Mouse (Mus musculus) lung, embryonic 14.5 days (tissue): Measurements from ENCODE around the gene Sh3bp5. TPM values are rescaled to one million over a fixed set of nuclear protein-coding genes. Genes with fewer than 3 reads are reported as not detected.
A peak's percentile ranks its signal among the peaks of the same experiment; 100 is the strongest.
"Not testable (repeated sequence)": the region's sequence is repeated elsewhere in the genome, so short reads cannot be mapped to it uniquely, and the experiment has no call there.

Source experiments
- ATAC-seq: fragments of 200-750 bp; cut with Nextera tagmentation; 2 replicates; pipeline ENCODE4 v1.8.0; 2017; ENCODE audit warnings: mild to moderate bottlenecking, moderate TSS enrichment, moderate library complexity; ENCODE audit not compliant: insufficient read depth
- DNase-seq: peaks from one replicate; pipeline ENCODE4 v3.0.0-alpha.2; 2015
- H3K27ac ChIP-seq: fragments of 300-500 bp; sonication (generic); 2 replicates; pipeline ENCODE4 v1.5.1; 2014; ENCODE audit warnings: low read depth, mild to moderate bottlenecking, moderate library complexity
- H3K27me3 ChIP-seq: fragments of 300-500 bp; sonication (generic); 2 replicates; pipeline ENCODE4 v1.6.1; 2014; ENCODE audit warnings: low read length, control low read depth; ENCODE audit not compliant: insufficient read depth
- H3K36me3 ChIP-seq: fragments of 300-500 bp; sonication (generic); 2 replicates; pipeline ENCODE4 v1.6.1; 2014; ENCODE audit warnings: control low read depth; ENCODE audit not compliant: insufficient read depth
- H3K4me1 ChIP-seq: fragments of 300-500 bp; sonication (generic); 2 replicates; pipeline ENCODE4 v1.6.1; 2014; ENCODE audit warnings: antibody characterized with exemption, control low read depth; ENCODE audit not compliant: insufficient read depth
- H3K4me2 ChIP-seq: fragments of 300-500 bp; sonication (generic); 2 replicates; pipeline ENCODE4 v1.6.1; 2014; ENCODE audit warnings: mild to moderate bottlenecking
- H3K4me3 ChIP-seq: fragments of 300-500 bp; sonication (generic); 2 replicates; pipeline ENCODE4 v1.5.1; 2014; ENCODE audit warnings: low read depth, low read length
- H3K9ac ChIP-seq: fragments of 300-500 bp; sonication (generic); 2 replicates; pipeline ENCODE4 v1.6.1; 2014
- H3K9me3 ChIP-seq: fragments of 300-500 bp; sonication (generic); 2 replicates; pipeline ENCODE4 v1.6.1; 2016; ENCODE audit warnings: low read depth, low read length, control low read depth
- CTCF ChIP-seq: IDR thresholded peaks from 2 replicates; pipeline ENCODE4 v1.5.1; 2016; ENCODE audit warnings: antibody characterized with exemption, low read depth
- WGBS: fragments of 180-500 bp; shearing (Covaris S2); extraction: QIAGEN DNeasy Blood & Tissue Kit; methylation state at CpG from one replicate; pipeline ENCODE4 v1.1.7; 2014; 5-methylcytosine and 5-hydroxymethylcytosine counted together
- polyA plus RNA-seq: library from polyadenylated mRNA; unstranded; fragments of >200 nt; fragmentation: Nextera tagmentation; extraction: Ambion mirVana; gene quantifications from 2 replicates; pipeline ENCODE4 v1.2.1, GENCODE M21; 2014

Gene Sh3bp5
- polyA plus RNA-seq, 1 experiment from 2014 or later = 14.8 TPM

DNA sequence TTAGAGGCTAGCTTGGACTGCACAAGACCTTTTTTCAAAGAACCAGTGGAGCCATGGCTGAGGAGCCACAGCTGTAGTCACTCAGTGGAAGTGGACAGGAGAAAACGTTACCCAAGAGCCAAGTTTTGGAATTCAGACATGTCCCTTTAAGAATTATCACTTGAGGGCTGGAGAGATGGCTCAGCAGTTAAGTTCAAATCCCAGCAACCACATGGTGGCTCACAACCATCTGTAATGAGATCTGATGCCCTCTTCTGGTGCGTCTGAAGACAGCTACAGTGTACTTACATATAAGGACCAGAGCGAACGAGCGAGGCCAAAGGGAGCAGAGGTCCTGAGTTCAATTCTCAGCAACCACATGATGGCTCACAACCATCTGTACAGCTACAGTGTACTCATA, 26.3 kb upstream of the Sh3bp5 start:
- WGBS = 68% methylated on average over 5 of the region's 5 CpGs
- ATAC-seq = not testable (repeated sequence)

DNA sequence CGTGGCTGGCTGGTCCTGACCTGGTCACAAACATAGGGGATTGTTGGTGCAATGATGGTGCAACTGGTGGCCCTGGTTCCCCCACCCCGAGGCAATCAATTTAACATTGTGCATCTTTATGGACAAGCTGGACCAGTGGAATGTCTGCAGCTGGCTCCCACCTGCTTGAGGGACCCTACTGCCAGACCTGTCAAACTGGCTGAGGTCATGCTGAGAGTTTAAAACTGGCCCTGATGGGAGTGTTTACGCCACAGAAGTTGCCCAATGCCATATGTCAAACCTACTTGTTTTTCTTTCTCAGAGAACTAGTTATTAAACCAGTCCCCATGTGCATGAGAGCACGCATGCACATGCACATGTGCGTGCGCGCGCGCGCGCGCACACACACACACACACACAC, 22.1 kb upstream of the Sh3bp5 start:
- no peak for DNase-seq

More for the DNA sequence above, 26.3 kb upstream of the Sh3bp5 start:
- peak; percentile 38 for TF ChIP-seq CTCF
- not testable (repeated sequence) for H3K9me3 ChIP-seq, H3K9ac ChIP-seq, H3K27ac ChIP-seq, H3K4me3 ChIP-seq, H3K4me1 ChIP-seq, H3K4me2 ChIP-seq, H3K36me3 ChIP-seq, H3K27me3 ChIP-seq
- DNase-seq = peak; percentile 35

DNA sequence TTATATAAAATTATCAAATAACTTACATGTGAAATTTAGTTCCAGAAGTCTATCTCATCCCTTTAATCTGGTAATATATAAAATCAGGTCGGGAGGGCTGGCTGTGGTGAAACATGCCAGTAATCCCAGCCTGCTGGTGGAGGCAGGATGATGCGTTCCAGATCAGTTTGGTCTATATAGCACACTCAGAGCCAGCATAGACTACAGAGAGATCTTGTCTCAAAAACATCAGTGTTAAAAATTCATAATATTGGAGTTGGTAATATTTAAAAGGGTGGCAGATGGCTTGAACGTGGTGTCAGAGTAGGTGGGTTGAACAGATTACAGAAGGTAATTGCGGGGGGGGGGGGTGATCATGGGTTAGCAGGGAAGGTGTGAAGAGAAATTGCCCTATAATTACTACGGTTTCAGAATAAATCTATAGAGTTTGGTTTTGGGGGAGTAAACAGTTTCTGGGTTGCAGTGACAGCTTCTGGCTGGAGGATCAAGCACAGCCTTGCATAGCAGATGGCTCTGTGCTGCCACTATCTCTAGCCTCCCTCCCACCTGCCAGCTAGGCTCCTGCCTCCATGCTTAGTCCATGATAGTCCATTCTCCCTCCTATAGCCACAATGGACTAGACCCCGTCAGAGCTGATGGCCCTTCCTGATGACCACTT, 20.3 kb upstream of the Sh3bp5 start:
- TF ChIP-seq CTCF = no peak
- no peak overlapping the region for H3K4me3 ChIP-seq
- DNase-seq (no peak), ATAC-seq (no peak)
- no peak overlapping the region for H3K27ac ChIP-seq
- no peak overlapping the region for H3K4me2 ChIP-seq
- no peaks in the 10 kb centered on the region for H3K9me3 ChIP-seq
- no peaks in the 10 kb centered on the region for H3K27me3 ChIP-seq
- H3K9ac ChIP-seq = no peak overlapping the region
- 84% methylated on average over 6 of the region's 6 CpGs for WGBS
- H3K36me3 ChIP-seq = no peaks in the 10 kb centered on the region
- H3K4me1 ChIP-seq = no peaks in the 10 kb centered on the region

More for the DNA sequence above, 22.1 kb upstream of the Sh3bp5 start:
- Histone ChIP-seq H3K4me2 (no peak overlapping the region), H3K9me3 (no peaks in the 10 kb centered on the region), H3K4me3 (no peak overlapping the region), H3K27ac (no peak overlapping the region), H3K9ac (no peak overlapping the region), H3K27me3 (no peaks in the 10 kb centered on the region), H3K4me1 (no peaks in the 10 kb centered on the region), H3K36me3 (no peaks in the 10 kb centered on the region)
- 83% methylated on average over 12 of the region's 12 CpGs for WGBS
- no peak for ATAC-seq
- TF ChIP-seq CTCF = no peak

DNA sequence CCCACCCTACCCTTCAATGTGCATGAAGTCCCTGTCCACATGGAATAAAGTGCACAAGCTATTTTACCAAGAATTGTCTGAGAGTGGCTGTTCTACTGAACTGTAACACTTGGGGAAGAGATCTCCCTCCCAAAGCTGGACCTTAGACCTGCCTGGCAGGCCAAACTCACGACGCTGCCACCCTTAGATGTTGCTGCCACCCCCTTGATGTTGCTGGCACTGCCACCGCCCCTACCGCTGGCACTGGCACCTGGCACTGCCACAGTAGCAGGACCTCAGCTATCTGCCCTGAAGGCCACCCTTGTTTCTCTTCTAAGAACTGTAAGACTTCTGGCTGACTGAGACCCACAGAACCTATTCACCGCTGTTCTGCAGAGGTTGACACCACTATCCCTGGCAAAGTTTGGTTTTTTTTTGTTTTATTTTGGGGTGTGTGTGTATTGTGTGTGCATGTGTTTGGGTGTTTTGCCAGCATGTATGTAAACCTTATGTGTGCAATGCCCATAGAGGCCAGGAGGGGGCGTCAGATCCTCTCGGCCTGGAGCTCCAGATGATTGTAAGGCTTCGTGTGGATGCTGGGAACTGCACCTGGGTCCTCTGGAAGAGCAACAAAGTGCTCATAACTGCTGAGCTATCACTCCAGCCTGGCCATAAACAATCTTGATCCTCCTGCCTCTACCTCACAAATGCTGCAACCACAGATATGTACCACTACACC, 19.1 kb upstream of the Sh3bp5 start:
- Histone ChIP-seq H3K9me3 (no peaks in the 10 kb centered on the region), H3K4me3 (no peak overlapping the region), H3K4me2 (no peak overlapping the region), H3K27ac (no peak overlapping the region), H3K36me3 (no peaks in the 10 kb centered on the region), H3K4me1 (no peaks in the 10 kb centered on the region), H3K27me3 (no peaks in the 10 kb centered on the region), H3K9ac (no peak overlapping the region)
- TF ChIP-seq CTCF = peak; percentile 38
- 85% methylated on average over 8 of the region's 8 CpGs for WGBS
- DNase-seq (no peak), ATAC-seq (no peak)

DNA sequence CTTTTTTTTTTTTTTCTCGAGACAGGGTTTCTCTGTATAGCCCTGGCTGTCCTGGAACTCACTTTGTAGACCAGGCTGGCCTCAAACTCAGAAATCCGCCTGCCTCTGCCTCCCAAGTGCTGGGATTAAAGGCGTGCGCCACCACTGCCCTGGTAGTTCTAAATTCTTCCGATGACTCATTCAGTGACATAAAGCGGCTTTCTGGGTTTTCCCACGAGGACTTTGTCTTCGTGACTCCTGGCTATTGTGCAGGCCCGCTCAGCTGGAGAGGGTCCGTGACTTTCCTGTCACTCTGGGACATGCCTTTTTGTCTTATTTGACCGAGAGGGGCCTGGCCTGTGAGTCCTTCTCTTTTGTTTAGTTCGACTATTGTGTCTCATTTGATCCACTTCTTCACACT, 18.1 kb upstream of the Sh3bp5 start:
- not testable (repeated sequence) for H3K4me1 ChIP-seq, H3K4me2 ChIP-seq, H3K36me3 ChIP-seq, ATAC-seq, H3K27me3 ChIP-seq, H3K9me3 ChIP-seq, H3K9ac ChIP-seq, H3K4me3 ChIP-seq, H3K27ac ChIP-seq, DNase-seq
- WGBS = 79% methylated on average over 12 of the region's 12 CpGs

DNA sequence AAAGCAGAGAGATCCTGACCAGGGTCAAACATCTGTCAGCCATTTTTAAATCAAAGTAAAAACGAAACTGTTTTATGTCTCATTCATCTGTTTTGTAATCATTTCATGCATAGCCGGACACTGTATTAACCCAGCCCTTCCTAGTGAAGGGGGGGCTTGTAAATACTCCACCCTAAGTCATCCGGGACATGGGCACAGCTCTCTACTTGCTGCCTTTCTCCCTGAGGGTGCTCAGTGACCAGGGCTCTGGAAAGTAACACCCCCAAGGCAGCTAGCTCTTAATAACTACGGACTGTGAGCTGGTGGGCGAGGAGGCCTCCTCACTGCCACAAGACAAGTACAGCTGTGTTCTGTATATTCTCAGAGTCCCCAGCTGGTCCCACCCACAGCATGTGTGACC, 13.1 kb upstream of the Sh3bp5 start:
- DNase-seq (peak; percentile 35), ATAC-seq (peak; percentile 28; the same call in 1 of the 2 replicates)
- no peak for TF ChIP-seq CTCF
- Histone ChIP-seq H3K9me3 (no peaks in the 10 kb centered on the region), H3K36me3 (no peaks in the 10 kb centered on the region), H3K4me1 (no peaks in the 10 kb centered on the region), H3K4me3 (no peak overlapping the region), H3K9ac (no peak overlapping the region), H3K27me3 (no peaks in the 10 kb centered on the region), H3K27ac (no peak overlapping the region), H3K4me2 (no peak overlapping the region)
- whole genome bisulfite sequencing = 44% methylated on average over 5 of the region's 5 CpGs

DNA sequence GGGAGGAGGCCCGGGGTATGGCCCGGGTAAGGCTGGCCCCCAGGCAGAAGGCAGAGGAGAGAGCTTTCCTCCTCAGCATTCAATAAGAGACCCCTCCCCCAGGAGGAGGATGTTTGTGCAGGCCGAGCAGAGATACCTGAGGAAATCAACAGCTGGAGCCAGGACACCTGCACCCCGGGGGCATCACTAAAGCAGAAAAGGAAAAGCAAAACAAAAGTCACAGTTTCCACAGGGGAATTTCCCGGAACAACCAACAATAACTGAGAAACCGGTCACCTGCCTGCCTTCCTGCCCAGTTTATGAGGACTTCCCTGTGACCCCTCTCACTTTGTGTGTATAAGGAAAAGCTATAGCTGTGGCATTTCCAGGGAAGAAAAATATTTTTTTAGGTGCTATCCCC, 7.7 kb upstream of the Sh3bp5 start:
- H3K9me3 ChIP-seq = no peaks in the 10 kb centered on the region
- no peaks in the 10 kb centered on the region for H3K27me3 ChIP-seq
- no peaks in the 10 kb centered on the region for H3K4me1 ChIP-seq
- ATAC-seq (no peak), DNase-seq (no peak)
- H3K4me2 ChIP-seq = no peak overlapping the region
- H3K36me3 ChIP-seq = no peaks in the 10 kb centered on the region
- WGBS = 67% methylated on average over 6 of the region's 6 CpGs
- no peak overlapping the region for H3K4me3 ChIP-seq
- H3K9ac ChIP-seq = no peak overlapping the region
- no peak for TF ChIP-seq CTCF
- no peak overlapping the region for H3K27ac ChIP-seq
